Mouse (Mus musculus) skeletal muscle tissue, adult 2 months (tissue): Measurements from ENCODE around the gene Pigc.
A peak's percentile ranks its signal among the peaks of the same experiment; 100 is the strongest.

Experiments used
- DNase-seq: peaks from one replicate; pipeline ENCODE4 v3.0.0-alpha.2; 2012; ENCODE audit warnings: low read depth, low spot score

Pigc gene

DNA sequence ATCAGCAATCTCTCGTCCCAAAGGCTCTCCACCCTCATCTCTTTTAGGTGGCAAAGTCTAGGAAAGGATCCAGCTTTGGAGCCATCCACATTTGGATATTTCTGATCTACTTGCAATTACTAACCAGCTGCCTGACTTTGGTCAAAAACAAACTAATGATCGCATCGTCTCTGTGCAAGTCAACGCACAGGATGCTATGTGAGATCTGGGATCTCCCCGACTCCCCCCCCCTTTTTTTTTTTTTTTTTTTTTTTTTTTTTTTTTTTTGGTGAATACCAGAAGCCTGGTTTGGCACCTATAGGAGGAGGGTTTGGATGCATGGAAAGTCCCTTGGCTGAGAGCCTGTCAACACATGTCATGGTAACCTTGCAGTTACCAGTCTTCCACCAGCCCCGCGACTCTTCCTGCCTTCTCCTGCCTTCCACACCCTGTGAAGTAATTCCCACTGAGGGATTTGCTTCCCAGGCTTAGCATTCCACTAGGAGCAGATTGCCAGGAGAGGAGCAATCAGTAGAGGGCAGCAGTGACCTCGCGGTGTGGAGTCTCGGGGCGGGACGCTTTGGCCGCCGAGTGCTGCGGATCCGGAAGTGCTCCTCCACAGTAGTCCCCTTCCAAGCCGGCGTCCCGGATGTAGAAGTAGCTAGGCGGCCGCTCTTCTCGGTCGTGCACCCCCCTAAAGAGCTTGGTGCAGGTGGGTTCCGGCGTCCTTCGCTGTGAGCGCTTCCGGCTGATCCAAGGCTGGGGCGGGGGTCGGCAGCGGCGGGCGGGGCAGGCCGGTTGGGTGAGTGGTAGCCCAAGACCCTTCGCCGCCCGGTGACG, at the start of gene Pigc:
Gene Pigc, plus strand, starts transcription at position 598 of the 819 bp plus-strand sequence.
- DNase-seq: peak; percentile 89

DNA sequence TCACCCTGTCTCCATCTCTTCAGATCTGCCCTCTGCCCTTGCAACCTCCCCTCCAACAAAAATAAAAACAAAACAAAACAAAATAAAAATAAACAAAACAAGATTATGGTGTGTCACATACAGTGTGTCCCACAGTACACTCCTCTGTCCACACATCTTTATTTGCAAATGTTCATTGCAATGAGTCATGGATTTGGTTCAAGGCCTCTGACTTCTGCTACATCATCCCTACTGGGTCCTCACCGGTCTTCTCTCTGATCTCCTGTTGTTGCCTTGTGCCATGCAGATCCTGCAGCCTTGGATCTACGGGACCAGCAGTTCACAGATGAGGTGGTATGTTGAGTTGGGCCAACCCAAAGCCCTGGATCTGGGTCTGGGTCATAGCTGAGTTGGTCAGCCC, 49.4 kb upstream of the Pigc start:
- DNase-seq: no peak

DNA sequence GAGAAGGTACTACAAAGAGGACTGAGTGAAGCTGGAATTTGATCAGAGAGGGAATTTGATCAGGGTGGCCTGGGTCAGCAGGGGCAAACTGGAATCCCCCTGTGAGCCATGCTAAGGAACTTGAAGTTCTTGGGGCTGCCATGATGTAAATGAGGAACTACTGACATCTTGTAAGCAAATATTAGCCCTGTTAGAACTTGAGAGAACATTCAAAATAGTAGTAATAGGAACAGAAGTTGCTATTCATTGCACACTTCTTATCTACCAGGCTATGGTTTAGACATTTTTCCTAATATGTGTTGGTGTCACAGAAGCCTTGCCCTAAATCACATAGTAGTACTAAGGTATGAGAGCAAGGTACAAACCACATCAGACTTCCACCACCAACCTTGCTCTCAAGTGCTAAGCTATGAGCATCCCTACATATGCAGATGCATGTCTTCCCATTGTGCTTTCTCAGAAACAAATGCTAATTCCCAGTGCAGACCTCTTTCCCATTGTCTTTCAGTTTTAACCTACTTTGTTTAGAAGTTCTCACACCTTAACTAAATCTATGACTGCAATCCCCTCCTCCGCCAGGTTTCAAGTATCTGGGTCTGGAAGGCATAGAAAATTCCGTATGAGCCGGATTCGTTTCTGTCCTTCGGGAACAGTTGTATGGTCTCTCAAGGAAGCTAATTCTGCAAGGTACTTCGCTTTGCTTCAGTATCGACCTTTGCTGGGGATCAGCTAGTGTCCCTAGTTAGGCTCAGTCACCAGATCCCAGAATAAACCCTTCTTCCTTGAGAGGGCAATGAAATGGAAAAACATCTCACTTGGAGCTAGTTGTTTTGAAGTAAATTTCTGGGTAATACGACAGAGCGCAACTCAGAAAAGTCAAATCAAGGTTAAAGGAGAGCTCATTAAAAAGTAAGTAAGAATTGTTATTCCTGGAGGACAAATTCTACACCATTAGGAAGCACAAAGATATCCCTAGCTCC, 48.2 kb upstream of the Pigc start:
- no peak for DNase-seq

DNA sequence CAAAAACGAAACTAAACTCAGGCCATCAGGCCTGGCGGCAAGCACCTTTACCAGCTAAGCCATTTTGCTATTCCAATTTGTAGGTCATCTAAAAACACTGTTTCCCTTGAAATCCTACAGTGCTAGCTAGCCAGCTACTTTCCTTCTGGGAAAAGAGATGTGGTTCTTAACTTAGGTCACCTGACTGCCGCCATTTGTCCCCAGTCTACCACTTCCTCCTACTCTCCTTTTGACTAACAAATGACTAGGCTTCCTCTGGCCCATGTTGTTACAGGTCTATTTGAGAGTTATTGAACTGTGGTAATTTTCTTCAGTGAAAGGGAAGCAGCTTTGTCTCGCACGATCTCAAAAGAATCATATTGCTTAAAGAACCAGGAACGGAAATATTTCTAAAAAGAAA, 47.1 kb upstream of the Pigc start:
- no peak for DNase-seq

DNA sequence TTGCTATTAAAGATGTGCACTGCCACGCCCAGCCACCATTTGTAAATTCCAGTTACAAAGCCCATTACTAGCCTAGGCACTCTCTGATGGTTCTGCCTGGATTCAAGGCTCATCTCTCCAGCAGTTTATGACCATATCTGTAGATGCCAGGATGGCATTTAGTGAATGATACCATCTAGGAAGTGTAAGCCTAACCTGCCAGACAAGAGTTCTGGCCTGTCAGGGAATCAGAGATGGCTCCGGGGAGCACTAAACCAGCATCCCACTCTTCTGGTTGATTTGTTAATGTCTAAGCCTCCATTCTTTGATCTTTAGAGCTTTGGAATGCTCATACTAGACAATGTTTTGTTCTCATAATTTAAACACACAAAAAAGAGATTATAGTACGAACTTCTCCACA, 44.7 kb upstream of the Pigc start:
- no peak for DNase-seq

DNA sequence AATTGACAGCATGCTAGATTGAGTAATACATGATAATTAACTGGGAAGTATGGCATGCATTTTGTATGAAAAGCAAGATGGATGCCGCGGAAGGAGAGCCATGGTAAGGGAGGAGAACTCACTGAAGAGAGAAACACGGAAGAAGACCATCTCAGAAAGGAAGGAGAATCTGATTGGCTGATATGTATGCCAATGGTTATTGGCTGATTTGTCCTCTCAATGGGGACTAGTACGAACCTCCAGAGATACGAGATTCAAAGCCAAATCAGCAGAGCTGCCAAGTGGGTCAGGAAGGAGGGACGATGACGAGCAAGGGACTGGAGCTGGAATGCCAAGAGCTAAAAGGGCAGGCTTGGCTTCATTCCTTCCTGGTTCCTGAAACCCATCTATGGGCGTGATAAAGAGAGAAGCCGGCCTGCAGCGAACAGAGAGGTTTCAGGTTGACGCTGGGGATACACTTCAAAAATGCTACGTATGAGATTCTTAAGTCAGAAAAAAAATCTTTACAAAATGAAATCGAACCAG, 43.6 kb upstream of the Pigc start:
- DNase-seq: no peak

DNA sequence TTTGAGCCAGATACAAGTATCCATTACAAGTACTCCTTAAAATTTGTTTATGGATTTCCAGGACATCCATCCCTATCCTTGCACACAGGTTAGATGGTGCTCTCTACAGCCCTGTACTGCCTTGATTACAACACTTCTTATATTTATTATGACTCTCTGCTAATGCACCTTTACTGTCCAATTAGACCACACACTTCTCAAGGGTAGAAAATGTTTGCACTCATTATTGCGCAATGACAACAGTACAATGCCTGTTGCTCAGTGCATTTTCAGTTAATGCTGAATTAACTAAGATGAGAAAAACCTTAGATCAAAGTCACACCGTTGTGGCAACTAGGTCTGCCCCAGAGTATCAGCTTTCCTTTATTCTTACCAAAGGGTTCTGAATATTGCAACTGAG, 41.0 kb upstream of the Pigc start:
- DNase-seq: no peak

DNA sequence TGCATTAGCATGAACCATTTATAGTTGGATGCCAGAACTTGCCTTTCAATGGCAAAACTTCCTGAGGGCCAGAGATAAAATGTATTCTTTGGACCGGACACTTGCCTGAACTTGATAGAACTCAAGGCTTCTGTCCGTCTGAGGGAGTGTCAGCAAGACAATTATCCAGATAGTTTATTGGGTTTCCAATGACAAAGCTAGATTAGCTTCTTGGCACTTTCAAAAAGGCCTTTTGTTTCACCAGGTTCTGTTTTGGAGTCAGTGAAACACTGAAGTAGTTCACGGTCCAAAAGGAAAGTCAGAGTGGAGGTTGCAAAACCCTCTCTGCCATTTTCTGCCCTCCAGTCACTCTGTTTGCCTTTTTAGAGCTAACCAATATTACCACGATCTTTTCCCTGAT, 37.7 kb upstream of the Pigc start:
- no peak for DNase-seq

DNA sequence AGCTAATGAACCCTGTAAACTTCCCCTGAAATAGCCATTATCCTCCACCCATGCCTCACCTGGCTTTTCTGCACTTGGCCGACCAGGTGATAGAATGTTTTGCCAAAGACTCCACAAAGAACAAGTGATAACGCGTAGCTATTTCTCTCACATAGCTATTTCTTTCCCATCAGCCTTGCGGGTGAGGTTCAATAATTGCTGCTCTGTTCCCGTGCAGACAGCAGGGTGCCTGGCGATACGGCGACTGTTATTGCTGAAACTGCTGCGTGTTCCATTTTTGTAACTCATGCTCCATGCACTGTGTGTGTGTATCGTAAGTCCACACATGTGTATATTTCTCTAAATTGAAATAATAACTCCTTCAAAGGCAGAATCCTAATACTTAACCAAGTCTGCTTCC, 37.2 kb upstream of the Pigc start:
- DNase-seq: no peak

DNA sequence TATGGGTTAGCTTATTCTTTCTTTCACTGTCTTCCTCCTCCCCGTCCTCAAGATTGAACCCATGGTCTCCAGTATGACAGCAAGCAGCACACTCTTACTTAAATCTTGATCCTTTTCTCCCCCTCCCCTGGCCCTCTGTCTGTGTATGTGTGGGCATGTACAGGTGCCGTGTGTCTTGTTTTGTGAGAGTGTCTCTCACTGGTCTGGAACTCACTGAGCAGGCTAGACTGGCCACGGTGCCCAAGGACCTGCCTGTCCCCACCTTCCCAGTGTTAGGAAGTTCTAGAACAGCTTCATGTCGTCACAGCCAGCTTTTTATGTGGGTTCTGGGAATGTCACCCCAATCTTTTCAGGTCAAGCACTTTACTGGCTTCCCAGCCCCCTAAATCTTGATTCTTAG, 36.7 kb upstream of the Pigc start:
- no peak for DNase-seq

DNA sequence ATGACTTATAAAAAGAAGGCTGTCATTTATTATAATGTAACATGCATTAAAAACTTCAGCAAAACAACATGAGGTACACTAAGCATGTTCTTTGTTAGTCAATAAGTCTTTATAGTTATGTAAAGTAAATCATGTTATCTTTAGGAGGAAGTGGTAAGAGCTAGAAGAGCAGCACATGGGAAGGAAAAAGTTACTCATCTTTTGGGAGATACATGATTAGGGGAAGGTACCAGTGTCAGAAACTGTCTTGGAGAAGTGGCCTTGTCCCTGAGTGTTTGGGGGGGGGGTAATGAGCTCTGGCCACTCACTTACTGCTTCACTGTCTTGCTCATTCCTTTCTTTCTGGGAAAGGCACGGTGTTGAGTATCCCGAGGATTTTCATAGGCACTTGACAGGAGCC, 26.9 kb upstream of the Pigc start:
- DNase-seq: no peak

DNA sequence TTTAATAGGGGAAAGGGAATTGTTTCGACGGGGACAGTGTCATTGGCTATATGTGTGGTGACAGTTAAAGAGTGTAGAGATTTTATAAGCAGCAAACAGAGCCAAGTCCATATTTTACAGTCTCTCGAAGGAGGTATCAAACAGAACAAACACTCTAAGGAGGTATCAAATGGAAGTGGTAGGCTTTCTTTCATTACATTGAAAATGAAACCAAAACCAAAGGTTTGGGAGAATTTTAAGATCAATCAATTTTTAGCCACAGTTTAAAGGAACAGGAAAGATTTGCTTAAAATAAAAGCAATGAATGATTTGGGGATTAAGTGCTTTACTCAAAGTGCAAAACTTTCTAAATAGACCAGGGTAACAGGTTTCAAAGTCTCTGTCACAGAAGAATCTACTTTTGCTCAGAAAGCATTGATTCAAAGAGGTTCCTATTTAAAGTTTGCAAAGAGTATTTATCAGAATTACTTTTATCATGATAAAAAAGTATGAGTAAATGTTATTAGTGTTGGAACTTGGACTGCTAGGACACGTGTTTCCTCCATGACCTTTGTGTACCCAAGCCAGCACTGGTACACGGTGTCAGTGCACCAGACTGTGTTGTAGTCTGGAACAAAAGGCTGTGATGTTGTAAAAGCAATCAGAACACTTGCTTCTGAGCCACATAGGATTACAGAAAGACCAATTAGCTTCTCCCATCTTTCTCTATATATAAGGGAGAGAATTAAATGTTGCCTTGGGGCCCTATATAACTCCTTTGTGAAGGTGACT, 17.8 kb upstream of the Pigc start:
- DNase-seq: no peak

DNA sequence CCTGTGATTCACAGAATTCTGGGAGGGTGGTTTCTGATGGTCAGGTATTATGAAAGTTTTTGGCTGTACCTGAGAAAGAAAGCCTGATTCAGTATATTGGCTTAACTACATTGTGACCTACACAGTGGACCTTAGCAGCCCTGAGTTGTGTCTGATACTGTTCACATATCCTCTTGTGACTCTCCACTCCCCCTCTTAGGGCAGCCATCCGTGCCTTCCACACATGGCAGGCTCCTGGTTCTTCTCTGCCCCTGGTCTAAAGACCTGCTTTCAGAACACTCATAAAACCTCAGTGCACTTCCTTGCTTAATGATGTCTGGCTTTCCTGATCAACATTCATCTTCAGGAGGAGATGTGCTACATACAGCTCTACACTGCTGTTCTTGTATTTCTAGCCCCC, 16.4 kb upstream of the Pigc start:
- no peak for DNase-seq

DNA sequence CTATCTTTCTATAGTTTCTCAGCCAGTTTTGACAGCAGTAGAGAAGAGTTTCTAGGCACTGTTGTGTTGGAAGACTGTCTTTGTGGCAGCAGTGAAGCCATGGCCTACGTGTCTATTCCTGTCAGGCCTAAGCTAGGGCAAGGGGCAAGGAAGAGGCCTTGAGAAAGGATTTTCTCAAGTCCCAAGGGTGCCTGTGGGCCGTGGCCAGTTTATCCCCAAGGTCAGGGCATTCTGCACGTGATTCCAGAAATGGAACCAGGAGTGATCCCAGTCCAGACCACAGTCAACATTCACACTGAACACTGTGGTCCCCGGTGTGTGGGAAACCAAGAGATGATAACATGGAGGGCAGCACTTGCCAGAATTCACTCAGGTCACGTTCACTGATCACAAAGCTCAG, 13.1 kb upstream of the Pigc start:
- no peak for DNase-seq

DNA sequence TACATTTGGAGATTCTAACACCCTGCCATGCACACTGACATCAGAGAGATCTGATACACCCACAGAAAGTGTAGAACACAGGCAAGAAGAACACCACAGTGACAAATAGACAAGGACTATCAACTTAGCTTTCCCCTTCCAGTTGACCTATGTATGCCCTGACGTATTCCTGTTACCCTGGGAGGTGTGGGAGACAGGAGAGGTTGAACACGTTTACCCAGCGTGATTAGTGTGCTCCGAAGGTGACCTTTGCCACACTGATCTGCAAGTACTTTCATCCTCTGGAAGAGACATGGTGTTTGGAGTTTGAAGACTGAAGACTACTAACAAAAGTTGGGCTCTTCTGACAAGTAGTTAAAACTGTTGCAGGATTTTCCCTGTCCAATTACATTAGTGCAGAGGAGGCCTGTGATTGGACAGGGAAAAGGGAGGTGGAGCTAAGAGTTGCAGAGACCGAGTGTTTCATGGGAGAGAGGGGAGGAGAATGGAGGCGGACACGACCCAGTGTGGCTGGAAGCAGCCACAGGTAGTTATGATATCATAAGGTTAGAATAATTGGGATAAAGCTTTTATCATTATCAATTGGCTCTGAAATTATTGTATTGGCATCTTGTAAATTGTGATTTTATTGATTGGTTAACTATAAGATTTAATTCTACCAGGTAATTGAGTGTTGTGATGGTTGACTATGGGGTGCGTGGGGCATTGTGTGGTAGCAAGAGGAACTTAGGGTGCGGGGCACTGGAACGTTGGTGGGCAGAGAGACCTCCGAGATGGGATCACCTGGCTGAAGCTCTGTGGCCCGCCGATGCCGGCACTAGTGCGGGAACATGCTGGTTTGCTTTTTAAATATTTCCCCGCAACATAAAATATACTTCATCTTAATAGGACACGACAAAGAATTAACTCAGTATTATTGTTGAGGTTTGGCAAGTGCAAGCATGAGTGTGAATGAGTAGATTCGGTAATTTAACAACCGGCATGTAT, 10.7 kb upstream of the Pigc start:
- DNase-seq: no peak

DNA sequence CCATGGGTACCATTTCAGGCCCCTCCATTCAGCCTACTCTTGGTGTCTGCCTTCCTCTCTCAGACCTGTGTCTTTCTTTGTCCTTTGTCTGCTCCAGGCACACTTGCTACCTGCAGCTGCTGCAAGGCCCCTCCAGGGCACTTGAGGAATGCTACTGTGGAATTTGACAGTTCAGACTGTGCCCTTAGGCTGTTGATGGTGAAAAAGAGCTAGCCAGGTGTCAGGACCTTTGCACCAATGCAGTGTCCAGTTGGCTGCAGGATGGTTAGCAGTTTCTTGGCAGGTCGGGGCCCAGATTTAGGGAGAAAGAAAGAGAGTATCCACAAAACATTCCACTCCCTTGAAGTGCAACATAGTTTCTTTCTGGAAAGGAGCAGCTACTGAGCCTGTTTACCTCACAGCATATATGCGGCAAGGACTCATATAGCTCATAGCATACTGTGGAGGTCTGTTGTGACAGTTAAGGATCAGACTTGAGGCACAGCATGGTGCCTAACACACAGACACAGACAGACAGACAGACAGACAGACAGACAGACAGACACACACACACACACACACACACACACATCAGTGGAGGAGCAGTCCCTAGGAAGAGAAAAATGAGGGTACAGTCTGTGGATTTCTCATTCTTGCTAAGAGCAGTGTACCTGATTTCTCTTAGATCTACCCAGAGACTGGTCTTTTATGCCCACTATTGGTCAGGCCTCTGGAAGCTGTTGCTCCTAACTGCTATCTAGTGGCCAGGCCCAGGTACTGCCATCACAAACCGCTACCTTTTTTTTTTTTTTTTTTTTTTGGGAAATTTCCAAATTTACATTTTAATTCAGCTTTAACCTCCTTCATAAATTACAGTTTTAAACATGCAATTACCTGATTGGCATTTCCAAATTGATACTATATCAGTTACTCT, 6.3 kb upstream of the Pigc start:
- no peak for DNase-seq

DNA sequence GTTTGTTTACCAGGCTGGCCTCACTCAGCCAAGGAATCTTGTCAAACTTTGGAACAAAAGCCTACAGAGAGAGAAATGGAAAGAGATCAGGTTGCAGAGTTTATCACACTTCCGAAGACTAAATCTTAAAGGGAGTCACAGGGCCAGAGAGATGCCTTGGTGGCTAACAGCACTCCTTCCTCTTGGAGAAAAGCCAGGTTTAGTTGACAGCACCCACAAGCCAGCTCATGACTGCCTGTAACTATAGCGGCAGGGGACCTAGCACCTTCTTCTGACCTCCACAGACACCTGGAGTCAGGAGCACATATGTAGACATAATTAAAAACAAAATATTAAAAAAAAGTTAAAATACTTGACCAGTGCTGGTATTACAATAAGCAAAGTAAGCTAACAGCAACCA, 1.1 kb upstream of the Pigc start:
- no peak for DNase-seq

DNA sequence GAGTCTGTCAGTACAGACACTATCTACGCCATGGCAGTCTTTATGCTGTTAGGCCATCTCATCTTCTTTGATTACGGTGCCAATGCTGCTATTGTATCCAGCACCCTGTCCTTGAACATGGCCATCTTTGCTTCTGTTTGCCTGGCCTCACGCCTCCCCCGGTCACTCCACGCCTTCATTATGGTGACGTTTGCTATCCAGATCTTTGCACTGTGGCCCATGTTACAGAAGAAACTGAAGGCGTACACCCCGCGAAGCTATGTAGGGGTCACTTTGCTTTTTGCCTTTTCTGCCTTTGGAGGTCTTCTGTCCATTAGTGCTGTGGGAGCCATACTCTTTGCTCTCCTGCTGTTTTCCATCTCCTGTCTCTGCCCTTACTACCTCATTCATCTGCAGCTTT, 1.9 kb downstream of the Pigc start:
- no peak for DNase-seq

DNA sequence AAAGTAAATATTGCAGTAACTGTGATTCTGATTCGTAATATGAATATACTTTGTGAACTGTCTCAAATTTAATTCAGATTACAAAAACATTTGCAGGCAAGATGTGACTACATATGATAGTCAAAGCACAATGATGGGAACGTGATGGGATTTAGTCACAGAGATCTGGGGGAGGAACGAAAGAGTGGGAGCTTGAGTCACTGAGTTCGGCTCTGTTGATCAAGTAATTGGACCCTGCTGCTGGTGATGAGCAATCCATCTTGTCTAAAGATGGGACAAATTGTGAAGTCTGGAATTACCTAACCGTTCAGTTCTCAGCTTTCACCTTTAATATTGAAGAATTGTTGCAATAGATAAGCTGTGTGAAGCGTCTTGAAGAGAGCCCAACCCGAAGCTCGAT, 3.2 kb downstream of the Pigc start:
- no peak for DNase-seq
